Mouse (Mus musculus) Muller cell, postnatal 12 days (primary cell): ENCODE results near the gene Matn3.

Source experiments
- DNase-seq: peaks from one replicate; pipeline ENCODE4 v3.0.0-alpha.2; 2015; ENCODE audit errors: inconsistent ontology term

Gene Matn3

GRCm38 (mm10) chr12:9020986-9021385 lies 73.3 kb downstream of the Matn3 start:
- DNase-seq, result no peak
